Mouse (Mus musculus) naive thymus-derived CD4-positive, alpha-beta T cell, adult 2 months (primary cell): ENCODE measurements around the gene LTO1.

ENCODE experiments used
- DNase-seq: peaks from one replicate; pipeline ENCODE4 v3.0.0-alpha.2; 2011; ENCODE audit warnings: low read depth

Gene LTO1

DNA sequence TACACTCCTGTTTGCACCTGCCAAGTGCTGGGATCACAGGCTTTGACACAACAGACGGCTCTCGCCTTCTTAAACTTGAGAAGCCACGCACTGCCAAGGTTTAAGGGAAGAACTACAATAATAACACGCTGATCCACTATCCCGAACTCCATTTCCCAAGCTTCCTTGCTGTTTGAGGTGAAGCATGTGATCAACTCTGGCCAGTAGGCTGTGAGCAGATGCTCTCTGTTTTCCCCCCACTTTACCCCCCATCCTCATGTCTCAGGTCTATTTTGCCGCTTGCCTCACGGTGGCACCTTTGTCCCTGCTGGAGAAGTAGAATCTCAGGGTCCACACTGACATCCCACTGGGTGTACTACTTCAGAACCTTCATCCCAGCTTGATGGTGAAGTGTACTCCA, 6.2 kb upstream of the LTO1 start:
- no peak for DNase-seq

DNA sequence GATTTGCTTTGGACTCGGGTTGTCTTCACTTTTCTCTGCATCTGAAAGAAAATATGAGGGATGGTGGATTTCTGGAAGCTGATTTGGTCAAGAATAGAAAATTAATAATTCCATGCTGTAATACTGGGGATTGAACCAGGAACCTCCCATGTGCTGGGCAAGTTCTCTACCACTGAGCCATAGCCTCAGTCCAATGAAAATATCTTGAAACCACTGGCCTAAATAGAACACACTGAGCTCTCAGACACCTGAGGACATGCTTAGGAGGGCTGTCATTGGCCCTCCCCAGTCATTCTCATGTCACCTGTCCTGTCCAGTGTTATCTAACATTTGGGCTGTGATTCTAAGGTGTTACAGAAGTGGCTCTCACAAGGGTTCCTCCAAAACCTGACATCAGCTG, 3.8 kb upstream of the LTO1 start:
- DNase-seq = no peak

DNA sequence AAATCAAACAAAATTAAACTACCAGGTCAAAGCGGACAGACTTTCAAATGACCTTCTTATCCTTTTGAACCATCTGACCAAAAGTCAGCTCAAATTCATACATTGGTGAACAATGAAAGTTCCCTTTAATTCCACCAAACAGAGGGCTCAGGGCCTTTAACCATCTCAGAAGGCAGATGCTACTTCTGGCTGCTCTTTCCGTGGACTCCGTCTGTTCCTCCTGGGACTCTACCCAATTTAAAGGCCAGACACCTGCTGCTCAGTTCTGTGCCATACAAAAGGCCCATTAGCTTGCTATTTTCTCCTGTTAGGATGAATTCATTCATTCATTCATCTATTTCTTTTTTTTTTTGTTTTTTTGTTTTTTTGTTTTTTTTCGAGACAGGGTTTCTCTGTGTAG, 2.0 kb upstream of the LTO1 start:
- DNase-seq = no peak

DNA sequence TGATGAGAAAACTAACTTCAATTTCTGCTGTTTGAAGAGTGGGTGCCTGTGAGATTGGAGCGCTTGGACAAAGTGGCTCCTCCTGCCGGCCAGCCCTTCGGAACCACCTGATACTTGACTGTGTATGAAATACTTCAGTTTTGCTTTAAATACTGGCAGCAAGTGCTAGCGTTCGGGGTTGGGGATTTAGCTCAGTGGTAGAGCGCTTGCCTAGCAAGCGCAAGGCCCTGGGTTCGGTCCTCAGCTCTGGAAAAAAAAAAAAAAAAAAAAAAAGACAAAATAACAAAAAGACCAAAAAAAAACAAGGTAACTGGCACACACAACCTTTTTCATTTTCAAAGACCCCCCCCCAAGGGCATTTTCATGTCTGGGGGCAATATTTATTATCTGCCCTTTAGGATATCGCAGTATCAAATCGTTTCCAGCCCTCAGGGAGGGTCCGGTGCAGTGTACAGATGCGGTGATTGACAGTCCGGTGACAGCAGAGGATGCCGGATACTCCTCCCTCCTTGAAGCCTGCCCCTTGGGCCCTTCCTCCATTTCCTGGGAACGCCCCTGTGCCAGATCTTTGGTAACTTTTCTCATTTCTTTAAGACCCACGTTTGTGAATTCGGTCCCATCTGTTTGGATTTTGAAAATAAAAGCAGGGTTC, 478 bp upstream of the LTO1 start:
- peak; percentile 65 for DNase-seq

DNA sequence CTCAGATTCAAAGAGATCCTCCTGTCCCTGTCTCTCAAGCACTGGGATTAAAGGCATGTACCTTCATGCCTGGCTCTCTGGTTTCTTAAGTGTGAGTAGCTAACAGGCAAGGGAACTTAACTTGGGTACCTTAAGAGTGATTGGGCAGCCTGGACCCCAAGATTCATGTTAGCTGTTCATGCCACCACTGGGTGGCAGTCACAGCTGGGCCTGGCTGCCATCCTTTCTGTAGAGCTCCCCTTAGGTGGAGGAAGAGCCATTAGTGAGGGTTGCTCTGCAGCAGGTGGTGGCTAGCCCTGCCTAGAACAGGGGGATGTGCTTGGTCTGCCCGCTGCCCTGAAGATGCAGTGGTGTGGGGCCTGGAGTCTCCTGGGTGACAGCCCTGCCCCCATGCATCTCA, 3.9 kb downstream of the LTO1 start:
- DNase-seq = no peak

DNA sequence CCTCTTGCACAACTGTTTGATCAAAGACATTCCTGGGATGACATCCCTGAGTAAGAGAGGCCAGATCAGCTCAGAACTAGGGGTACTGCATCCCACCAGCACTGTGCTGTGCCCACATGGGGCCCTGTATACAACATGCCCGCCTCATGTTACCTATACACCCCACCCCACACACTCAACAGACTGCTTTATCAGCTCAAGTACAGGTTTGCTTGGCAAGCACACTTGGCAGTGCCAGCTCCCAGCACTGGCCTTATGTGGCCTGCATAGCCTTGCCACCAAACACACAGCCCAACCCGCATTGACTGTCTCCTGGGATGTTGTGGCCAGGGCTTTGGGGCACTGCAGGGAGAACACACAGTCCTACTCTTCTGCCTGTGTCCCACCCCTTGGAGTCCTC, 12.7 kb downstream of the LTO1 start:
- DNase-seq = no peak

DNA sequence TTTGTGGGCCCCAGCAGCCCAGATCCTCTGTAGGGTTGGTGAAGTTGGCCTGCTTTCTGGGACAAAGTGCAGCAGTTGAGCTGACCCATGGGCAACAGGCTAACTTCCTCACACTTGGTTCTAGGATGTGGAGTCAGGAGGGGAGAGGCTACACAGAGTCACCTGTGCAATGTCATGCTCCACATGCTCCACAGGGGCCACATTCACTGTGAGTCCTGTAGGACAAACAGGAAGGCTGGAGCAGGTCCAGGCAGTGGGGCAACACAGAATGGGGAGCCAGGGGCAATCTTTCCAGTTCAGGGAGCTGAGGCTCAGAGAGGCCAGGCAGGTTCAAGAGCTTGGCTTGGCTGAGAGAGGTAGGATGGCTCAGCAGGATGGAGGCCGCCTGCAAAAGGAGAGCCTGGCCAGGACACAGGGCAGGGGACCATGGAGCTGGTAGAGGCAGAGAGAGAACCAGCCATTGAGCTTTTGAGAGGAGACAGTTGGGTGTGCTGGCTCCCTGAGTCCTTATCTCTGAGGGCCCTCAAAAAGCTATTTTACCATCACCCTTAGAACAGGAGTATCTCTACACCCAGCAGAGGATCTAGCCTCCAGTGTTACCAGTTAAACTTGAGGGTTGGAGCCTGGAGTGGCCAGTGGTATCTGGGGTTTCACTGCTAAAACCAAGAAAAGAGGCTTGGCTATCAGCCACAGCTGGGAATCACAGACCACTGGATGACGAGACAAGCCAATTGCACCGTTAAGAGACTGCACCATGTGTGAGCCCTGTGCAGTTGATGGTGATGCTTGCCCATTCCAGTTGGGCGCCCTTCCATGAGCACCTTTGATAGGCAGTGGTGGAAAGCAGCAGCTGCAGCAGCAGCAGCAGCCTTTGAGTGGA, 13.3 kb downstream of the LTO1 start:
- DNase-seq = no peak

DNA sequence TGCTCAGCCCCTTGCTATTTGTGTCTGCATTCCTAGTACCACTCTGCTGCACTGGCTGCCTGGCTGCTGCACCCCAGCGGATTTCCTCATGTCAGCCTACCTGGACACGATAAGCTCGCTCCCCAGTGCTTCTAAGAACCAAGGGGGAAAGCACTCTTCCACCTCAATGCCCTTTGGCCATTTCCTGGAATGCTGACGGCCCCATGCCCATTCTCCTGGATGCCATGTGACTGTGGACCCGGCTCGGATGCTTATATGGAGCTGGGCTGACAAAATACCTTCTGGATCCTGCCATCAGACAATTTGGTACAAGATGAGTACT, 13.9 kb downstream of the LTO1 start:
- DNase-seq = no peak

DNA sequence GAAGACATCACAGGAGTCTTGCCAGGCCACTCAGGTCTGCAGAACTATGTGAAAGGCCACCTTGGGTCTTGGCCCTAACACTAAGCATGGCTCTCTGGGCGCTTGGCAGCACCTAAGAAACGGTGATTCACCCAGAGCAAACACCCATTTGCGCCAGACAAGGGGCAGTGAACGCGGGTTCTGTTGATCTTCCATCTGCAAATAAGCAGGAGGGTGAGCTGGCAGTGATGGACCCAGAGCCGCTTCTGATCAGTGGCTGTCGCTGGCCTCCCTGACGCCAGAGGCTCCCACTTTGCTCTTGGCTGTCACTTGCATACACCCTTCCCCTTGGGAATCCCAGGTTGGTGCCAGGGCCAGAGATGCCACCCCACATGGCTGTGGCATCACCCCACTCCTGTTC, 14.6 kb downstream of the LTO1 start:
- no peak for DNase-seq

DNA sequence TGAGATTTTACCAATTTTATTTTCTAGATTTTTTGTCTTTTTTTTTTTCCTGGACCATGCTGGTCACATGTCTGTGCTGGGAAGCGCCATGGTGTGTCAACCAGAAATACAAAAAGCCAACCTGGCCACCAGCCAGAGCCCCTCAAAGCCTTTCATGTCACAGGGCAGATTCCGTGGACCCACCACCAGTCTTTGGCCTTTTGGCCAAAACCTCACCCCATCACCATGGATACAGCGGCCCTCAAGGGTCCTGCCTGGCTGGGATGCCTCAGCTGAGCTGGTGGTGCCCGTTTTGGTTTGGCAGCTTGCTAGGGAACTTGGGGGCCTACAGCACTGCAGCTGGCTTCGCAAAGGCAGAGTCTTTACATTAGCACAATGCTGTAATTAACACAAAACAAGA, 15.0 kb downstream of the LTO1 start:
- DNase-seq = no peak

DNA sequence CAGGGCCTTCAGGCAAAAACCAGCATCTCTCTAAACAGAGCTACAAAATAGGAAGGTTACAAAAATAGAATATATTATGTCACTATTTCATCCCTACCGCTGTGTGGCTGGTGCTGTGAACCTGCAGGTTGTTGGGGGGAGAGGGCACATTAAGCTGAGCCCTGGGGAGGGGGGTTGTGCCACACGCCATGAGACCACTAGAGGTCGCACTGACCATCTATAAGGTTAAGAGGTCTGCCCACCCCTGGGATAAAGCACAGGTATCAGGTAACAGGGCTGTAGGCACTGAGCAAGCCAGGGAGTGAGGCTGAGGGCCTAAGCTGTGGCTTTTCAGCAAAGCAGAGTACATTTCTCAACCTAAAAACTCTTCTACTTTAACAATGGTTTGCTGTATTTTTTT, 16.9 kb downstream of the LTO1 start:
- DNase-seq = peak; percentile 64

DNA sequence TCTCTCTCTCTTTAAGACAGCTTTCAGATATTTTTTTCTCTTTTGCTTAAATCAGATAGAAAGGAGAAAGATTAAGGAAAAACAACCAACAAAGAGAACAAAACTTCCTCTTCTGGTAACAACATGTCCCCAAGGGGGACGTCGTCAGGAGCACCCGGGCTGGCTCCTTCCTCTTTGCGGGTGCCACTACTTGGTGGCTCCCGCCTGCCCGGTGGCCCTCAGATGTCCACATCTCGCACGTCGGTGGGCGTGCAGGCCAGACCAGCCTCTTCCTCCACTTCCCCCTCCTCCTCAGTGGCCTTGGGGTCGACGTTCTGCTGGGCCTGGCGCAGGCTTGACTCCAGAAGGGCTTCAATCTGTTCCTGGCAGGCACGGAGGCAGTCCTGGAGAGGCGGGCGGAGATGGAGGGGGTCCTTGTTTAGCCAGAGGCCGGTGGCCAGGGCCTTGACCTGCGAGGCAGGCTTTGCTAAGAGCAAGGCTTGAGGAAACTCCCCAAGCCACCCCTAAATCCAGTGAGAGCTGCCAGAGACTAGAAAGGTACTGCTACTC, 17.6 kb downstream of the LTO1 start:
- no peak for DNase-seq

DNA sequence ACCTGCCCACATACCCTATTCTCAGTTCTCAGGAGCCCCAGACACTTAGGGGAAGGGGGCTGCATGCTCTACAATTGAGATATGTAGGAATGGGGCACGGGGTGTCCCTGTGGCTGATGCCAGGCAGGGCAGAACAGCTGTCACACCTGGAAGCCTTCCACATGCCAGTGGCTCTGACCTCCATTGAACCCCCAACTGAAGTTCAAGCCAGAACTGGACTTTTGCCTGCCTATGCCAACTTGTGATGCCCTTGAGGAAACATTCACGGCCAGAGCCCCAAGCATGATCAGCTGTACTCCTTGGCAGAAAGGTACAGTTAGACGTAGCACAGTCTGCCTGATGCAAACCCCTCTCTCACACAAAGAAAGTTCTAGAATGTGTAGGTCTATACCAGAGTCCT, 18.4 kb downstream of the LTO1 start:
- DNase-seq = no peak

DNA sequence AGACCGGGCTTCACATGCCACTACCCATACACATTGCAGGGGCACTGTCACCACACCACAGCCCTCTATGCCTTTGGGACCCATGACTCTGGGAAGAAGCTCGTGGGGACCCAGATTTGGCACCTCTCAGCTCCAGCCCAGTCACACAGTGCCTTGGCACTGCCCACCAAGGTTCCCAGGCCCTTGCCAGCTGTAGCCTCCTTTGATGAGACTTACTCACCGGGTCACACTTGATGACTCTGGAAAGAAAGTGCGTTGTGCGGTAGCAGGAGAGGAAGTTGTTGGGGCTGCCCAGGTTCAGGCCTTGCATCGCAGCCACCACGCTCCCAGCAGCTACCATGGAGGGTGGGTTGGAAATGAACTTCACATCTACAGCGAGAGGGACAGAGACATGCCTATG, 18.9 kb downstream of the LTO1 start:
- no peak for DNase-seq

DNA sequence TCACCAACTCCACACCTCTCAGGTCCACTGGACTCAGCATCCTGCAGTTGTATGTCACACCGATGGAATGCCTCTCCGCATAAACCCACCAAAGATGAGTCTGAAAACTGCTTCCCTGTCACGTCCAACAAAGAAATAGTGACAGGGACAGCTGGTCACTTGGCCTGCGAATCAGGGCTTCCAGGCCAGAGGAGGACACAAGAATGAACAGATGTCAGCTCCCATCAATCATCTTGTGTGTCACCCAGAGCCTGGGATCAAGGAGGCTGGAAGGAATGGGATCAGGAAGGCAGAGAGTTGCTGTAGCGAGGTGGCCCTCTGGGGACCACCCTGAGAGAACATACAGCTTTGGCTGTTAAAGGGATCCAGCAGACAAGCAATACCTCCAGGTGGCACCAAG, 20.0 kb downstream of the LTO1 start:
- DNase-seq = no peak

DNA sequence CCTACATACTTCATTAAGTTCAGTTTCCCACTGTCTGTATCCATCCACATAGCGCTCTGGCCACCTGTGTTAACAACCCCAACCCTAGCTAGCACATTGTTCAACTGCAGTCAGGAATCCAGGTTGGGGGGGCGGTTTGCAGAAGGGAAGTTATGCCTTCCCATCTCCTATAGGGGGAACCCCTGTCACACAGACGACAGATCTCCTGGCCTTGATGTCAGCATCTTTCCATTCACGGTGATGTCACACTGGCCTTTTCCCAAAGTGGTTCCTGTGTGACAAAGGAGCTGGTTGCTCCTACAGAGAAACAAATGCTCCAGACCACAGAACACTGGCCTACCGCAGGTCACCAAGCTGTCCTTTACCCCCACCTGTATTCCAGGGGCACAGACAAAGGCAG, 20.7 kb downstream of the LTO1 start:
- DNase-seq = no peak

DNA sequence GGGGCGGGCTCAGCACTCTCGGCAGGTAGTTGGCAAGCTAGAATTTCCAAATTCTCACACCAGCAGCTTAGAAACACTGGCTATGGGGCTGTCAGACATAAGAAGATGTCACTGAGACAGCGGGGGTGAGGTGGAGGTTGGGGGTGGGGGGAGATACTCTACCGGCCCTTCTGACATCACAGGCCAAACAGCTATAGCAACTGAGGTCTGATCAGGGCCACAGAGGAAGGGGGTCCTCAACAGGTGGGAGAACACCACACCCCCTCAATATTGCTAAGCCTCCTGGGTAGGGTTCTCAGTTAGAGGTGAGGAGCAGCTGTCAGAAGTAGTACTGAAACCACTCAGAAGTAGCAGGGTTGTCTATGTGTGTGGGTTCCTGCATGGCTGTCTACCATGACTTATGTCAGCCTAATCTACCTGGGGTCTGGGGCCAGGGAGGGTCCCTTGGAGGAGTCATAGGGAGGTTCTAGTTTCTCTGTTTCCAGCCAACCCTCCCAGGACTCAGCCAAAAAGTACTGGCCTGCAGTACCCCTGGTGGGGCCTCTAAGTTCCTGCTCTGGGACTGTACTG, 21.5 kb downstream of the LTO1 start:
- no peak for DNase-seq

DNA sequence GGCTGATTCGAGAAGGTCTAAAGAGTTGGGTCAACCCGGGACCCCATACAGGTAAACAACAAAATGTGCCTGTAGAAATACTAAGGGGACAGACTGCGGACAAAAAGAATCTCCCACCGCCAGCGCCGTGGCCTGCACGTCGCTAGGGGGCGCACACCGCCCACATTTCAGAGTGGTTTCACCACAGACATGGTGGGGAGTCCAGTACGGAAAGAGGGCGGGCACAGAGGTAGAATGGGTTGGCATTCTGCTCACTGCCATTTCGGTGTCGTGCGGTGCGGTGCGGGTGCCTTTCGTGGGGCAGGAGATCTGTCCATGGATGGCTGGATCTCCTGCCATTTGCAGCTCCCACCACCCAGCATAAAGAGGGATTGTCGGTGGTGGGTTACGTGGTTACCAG, 22.6 kb downstream of the LTO1 start:
- DNase-seq = peak; percentile 81

DNA sequence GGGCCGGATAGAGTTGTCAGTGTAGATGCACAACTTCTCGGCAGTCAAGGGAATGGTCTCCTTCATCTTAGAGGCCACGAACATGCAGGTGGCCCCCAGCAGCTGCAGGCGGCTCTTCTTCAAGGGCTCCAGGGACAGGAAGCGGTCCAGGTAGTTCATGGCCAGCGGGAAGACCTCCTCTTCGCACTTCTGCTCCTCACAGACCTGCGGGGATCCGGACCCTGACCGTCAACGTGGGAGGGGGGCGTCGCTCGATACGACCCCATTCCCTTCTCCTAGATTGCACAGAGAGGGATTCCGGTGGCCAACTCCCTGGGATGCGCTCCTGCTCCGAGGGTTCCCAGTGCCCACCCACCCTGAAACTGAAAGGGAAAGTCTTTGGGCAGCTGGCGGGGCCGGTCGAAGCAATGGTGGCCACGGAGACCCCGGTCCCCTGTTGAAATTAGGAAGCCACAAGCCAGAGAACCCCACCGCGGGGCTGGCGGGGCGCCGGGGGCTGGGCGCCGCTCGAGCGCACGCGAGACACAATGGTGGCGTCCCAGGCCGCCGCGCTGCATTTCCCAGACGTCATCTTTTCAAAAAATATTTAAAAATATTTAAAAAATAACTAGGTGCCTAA, 23.1 kb downstream of the LTO1 start:
- DNase-seq = no peak

DNA sequence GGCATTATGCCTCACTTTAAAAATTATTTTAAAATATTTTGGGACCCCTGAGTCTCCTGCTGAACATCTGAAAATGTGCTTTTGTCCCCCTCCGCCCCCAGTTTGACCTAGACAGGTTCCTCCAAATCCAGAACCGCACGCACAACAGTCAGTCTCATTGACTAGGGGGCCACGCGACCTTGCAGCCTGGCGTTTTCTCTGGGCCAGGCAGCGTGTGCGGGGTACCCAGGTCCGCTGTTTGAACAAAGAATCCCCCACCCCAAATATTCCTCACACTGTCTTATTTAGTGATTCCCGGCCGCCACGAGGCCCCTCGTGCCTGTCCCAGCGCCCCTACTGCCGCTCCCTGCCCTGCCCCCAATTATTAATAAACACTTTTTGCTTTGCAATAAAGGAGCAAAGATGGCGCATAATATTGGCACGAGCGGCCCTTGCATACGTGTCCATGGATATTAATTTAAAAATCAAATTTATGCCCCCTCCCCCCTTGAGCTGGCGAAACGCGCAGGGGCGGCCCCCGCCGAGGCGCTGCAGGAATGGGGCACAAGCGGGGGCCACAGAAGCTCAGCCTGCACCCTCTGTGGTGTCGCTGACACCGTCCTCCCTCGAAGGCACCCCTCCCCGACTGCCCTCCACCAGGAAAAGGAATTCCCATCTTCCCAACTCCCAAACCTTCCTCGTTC, 23.9 kb downstream of the LTO1 start:
- no peak for DNase-seq

DNA sequence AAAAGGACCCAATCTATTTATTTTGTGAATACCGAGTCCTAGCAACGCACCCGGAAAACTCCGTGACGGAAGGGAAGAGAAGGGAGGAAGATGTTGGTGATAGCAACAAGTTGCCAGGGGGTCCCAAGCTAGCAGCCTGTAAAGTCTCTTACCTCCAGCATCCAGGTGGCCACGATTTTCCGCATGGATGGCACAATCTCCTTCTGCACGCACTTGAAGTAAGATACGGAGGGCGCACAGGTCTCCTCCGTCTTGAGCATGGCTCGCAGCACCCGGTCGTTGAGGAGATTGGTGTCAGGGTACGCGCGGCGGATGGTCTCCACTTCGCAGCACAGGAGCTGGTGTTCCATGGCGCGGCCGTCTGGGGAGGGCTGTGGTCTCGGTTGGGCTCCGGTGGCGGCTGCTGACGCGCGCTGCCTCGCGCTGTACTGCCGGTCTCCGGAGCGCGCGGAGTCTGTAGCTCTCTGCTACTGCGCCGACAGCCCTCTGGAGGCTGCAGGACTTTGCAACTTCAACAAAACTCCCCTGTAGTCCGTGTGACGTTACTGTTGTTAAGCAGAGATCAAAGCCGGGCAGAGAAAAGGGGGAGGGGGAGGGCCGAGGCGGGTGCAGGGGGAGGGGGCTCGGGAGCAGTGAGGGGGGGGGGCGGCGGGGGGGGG, 24.6 kb downstream of the LTO1 start, which contains the start of gene Ccnd1:
Gene Ccnd1 (minus strand): TSS at position 582 of the 659 bp plus-strand sequence.
- DNase-seq = no peak
